Mouse (Mus musculus) heart, embryonic 12.5 days (tissue): ENCODE measurements around the gene Lrrc32. TPM values are rescaled to one million over a fixed set of nuclear protein-coding genes. Genes with fewer than 3 reads are reported as not detected.

Experiments used
- ATAC-seq: fragments of 200-750 bp; cut with Nextera tagmentation; 2 replicates; pipeline ENCODE4 v1.8.0; 2017; ENCODE audit warnings: moderate TSS enrichment, moderate library complexity; ENCODE audit not compliant: insufficient number of reproducible peaks, low FRiP score
- H3K27ac ChIP-seq: fragments of 300-500 bp; sonication (generic); 2 replicates; pipeline ENCODE4 v1.5.1; 2016; ENCODE audit warnings: mild to moderate bottlenecking, moderate library complexity; ENCODE audit not compliant: poor library complexity, severe bottlenecking
- H3K27me3 ChIP-seq: fragments of 300-500 bp; sonication (generic); replicated peaks from 2 replicates; pipeline ENCODE4 v1.6.1; 2016; ENCODE audit warnings: mild to moderate bottlenecking, moderate library complexity
- H3K36me3 ChIP-seq: fragments of 300-500 bp; sonication (generic); 2 replicates; pipeline ENCODE4 v1.6.1; 2016; ENCODE audit warnings: mild to moderate bottlenecking, moderate library complexity
- H3K4me1 ChIP-seq: fragments of 300-500 bp; sonication (generic); replicated peaks from 2 replicates; pipeline ENCODE4 v1.6.1; 2016; ENCODE audit warnings: mild to moderate bottlenecking
- H3K4me2 ChIP-seq: fragments of 300-500 bp; sonication (generic); 2 replicates; pipeline ENCODE4 v1.6.1; 2016; ENCODE audit warnings: mild to moderate bottlenecking, moderate library complexity
- H3K4me3 ChIP-seq: fragments of 300-500 bp; sonication (generic); 2 replicates; pipeline ENCODE4 v1.5.1; 2016; ENCODE audit warnings: mild to moderate bottlenecking
- H3K9ac ChIP-seq: fragments of 300-500 bp; sonication (generic); 2 replicates; pipeline ENCODE4 v1.6.1; 2016; ENCODE audit warnings: mild to moderate bottlenecking, moderate library complexity
- H3K9me3 ChIP-seq: fragments of 300-500 bp; sonication (generic); replicated peaks from 2 replicates; pipeline ENCODE4 v1.6.1; 2016; ENCODE audit warnings: mild to moderate bottlenecking, moderate library complexity
- WGBS: fragments of 180-500 bp; shearing (Covaris S2); methylation state at CpG from one replicate; pipeline ENCODE4 v1.1.7; 2016; 5-methylcytosine and 5-hydroxymethylcytosine counted together
- polyA plus RNA-seq: library from polyadenylated mRNA; unstranded; fragments of >200 nt; fragmentation: Nextera tagmentation; extraction: Ambion mirVana; gene quantifications from 2 replicates; pipeline ENCODE4 v1.2.1, GENCODE M21; 2016

The Lrrc32 gene
- polyA plus RNA-seq, 1 experiment from 2014 or later, result 7.5 TPM

- Histone ChIP-seq H3K36me3 (no peaks in the 10 kb centered on the region), H3K9me3 (no peaks in the 10 kb centered on the region), H3K4me3 (no peak overlapping the region), H3K9ac (no peak overlapping the region), H3K4me2 (no peak overlapping the region), H3K27ac (peak overlapping the region; percentile 20; the same call in 1 of the 2 replicates), H3K27me3 (no peaks in the 10 kb centered on the region), H3K4me1 (peaks cover 27% of the 10 kb centered on the region)
- ATAC-seq, result no peak
- WGBS, result 36% methylated on average over 3 of the region's 3 CpGs
These were observed 62.0 kb downstream of the Lrrc32 start for GRCm38 (mm10) chr7:98551041-98551440.

Other genes starting within 250 kb of the Lrrc32 start
- gene Acer3, start 168.1 kb upstream of the Lrrc32 start, polyA plus RNA-seq, result 22.9 and 23.2 TPM in 2 replicates
- 6.3 and 7.0 TPM in 2 replicates for gene Tsku, start 128.0 kb upstream of the Lrrc32 start, polyA plus RNA-seq
- gene Gucy2d, start 48.9 kb upstream of the Lrrc32 start, polyA plus RNA-seq, result not detected in 2 replicates
- gene Emsy, start 167.5 kb downstream of the Lrrc32 start, polyA plus RNA-seq, result 28.2 and 34.1 TPM in 2 replicates
- gene Thap12, start 213.8 kb downstream of the Lrrc32 start, polyA plus RNA-seq, result 49.2 and 50.1 TPM in 2 replicates